ENCODE assay signal across 23 mouse cellular contexts in genomic region chr10:86441765-86442164, GRCm38 (mm10). TPM values are rescaled to one million over a fixed set of nuclear protein-coding genes. Genes with fewer than 3 reads are reported as not detected.
"Had no signal": no experiment of that assay in that cellular context is flagged by ENCODE, and none has a peak within 500 bp of the region (broad histone marks: within the 10 kb centered on the region; RNA-seq: fewer than 3 reads in every experiment).

No protein-coding gene starts in this region.

- H3K36me3 ChIP-seq: limb, embryonic 12.5 days; limb, embryonic 15.5 days; liver, embryonic 12.5 days; liver, embryonic 15.5 days; midbrain, embryonic 15.5 days; neural tube, embryonic 13.5 days; stomach, embryonic 15.5 days had no signal

- ATAC-seq: inflammation-experienced regulatory T-cells, adult 6 months; intestine, embryonic 16.5 days; liver, embryonic 12.5 days; midbrain, embryonic 15.5 days had no signal

- H3K4me3 ChIP-seq: left cerebral cortex, adult 2 months; limb, embryonic 12.5 days; limb, embryonic 15.5 days; liver, embryonic 12.5 days; liver, embryonic 15.5 days; midbrain, embryonic 15.5 days; myocyte; neural tube, embryonic 13.5 days; stomach, embryonic 15.5 days had no signal

- DNase-seq: kidney, adult 18-20 months; kidney, postnatal 10 days; layer of hippocampus, postnatal 36 days; left cerebral cortex, postnatal 4 days; lung, adult 2 months; lung, postnatal 14 days; lung, postnatal 4 days; retina, postnatal 1 day; right cerebral cortex, postnatal 25 days; spleen, adult 18-20 months; thymus, postnatal 25 days had no signal

- H3K27me3 ChIP-seq: limb, embryonic 12.5 days; limb, embryonic 15.5 days; liver, embryonic 12.5 days; liver, embryonic 15.5 days; midbrain, embryonic 15.5 days; neural tube, embryonic 13.5 days; stomach, embryonic 15.5 days had no signal

- H3K27ac ChIP-seq: left cerebral cortex, adult 2 months; limb, embryonic 12.5 days; limb, embryonic 15.5 days; liver, embryonic 12.5 days; liver, embryonic 15.5 days; midbrain, embryonic 15.5 days; neural tube, embryonic 13.5 days; stomach, embryonic 15.5 days had no signal

- H3K9ac ChIP-seq: limb, embryonic 12.5 days; limb, embryonic 15.5 days; liver, embryonic 12.5 days; liver, embryonic 15.5 days; midbrain, embryonic 15.5 days; neural tube, embryonic 13.5 days; stomach, embryonic 15.5 days had no signal

- H3K9me3 ChIP-seq: limb, embryonic 12.5 days; limb, embryonic 15.5 days; liver, embryonic 12.5 days; liver, embryonic 15.5 days; midbrain, embryonic 15.5 days; neural tube, embryonic 13.5 days; stomach, embryonic 15.5 days had no signal

- H3K4me2 ChIP-seq: limb, embryonic 12.5 days; limb, embryonic 15.5 days; liver, embryonic 12.5 days; liver, embryonic 15.5 days; midbrain, embryonic 11.5 days; midbrain, embryonic 15.5 days; neural tube, embryonic 13.5 days; stomach, embryonic 15.5 days had no signal

- H3K4me1 ChIP-seq: limb, embryonic 12.5 days; limb, embryonic 15.5 days; liver, embryonic 12.5 days; liver, embryonic 15.5 days; midbrain, embryonic 15.5 days; neural tube, embryonic 13.5 days; stomach, embryonic 15.5 days had no signal

RNA-seq across cellular contexts. Expression of gene Syn3, which starts 56.9 kb away (rescaled TPM):
- polyA plus RNA-seq: inflammation-experienced regulatory T-cells, adult 6 months had no signal
